ENCODE assay signal across 14 mouse cellular contexts in the genomic region with DNA sequence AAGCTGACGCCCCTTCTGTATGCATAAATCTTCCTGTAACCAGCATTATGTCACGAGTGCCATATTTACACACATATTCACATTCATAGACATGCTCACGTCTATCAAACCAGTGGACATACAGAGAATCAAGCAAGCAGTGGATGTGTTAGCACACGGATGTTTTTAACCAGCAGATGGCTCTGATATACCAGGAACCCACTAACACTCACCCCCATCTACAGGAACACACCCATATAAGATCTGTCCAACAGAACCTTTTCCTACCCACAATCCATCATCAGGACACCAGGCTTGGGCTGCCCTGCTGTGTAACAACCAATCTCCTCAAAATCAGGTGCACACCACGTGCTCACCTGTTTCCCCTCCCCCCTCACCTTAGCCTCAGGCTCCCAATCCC.
DNase-seq lines count a peak whose midpoint lies in the region; ATAC-seq lines count a peak whose summit lies in the region.
"Had no signal": no experiment of that assay in that cellular context is flagged by ENCODE, and none has a peak within 500 bp of the region (broad histone marks: within the 10 kb centered on the region; RNA-seq: fewer than 3 reads in every experiment).

No protein-coding gene starts in this region.

- H3K27me3 ChIP-seq in neural tube, embryonic 15.5 days (replicated peaks): no peaks in the 10 kb centered on the region
- H3K27me3 ChIP-seq: lung, embryonic 15.5 days had no signal

- 65% methylated on average over 5 of the region's 5 CpGs for WGBS in neural tube, embryonic 15.5 days

- H3K4me2 ChIP-seq in neural tube, embryonic 15.5 days: no peak overlapping the region
- H3K4me2 ChIP-seq: heart, embryonic 11.5 days; limb, embryonic 13.5 days; lung, embryonic 15.5 days had no signal

- no peak overlapping the region for H3K4me3 ChIP-seq in neural tube, embryonic 15.5 days (replicated peaks)
- H3K4me3 ChIP-seq: limb, embryonic 13.5 days; lung, embryonic 15.5 days had no signal

- no peaks in the 10 kb centered on the region for H3K36me3 ChIP-seq in neural tube, embryonic 15.5 days
- H3K36me3 ChIP-seq: limb, embryonic 13.5 days; lung, embryonic 15.5 days had no signal

- no peak overlapping the region for H3K9ac ChIP-seq in neural tube, embryonic 15.5 days (replicated peaks)
- H3K9ac ChIP-seq: limb, embryonic 13.5 days; lung, embryonic 15.5 days had no signal

- no peaks in the 10 kb centered on the region for H3K9me3 ChIP-seq in neural tube, embryonic 15.5 days (replicated peaks)
- H3K9me3 ChIP-seq: limb, embryonic 13.5 days; lung, embryonic 15.5 days had no signal

- peak; percentile 18 for DNase-seq in cerebellum, adult 9-11 months
- DNase-seq in cerebellum, postnatal 4 days (ENCODE audit: low spot score in 2 of 2): no peak
- peak; percentile 12 for DNase-seq in kidney, adult 11 months
- DNase-seq in kidney, adult 18-20 months: no peak
- DNase-seq in neural tube, embryonic 10.5 days (ENCODE audit: extremely low spot score, low spot score): no peak
- DNase-seq in testis, postnatal 14 days (ENCODE audit: low spot score): no peak
- DNase-seq in Muller cell, postnatal 12 days (ENCODE audit: inconsistent ontology term): no peak
- DNase-seq: heart, postnatal 4 days; kidney, postnatal 10 days; spleen, adult 18-20 months had no signal

- H3K27ac ChIP-seq in neural tube, embryonic 15.5 days (replicated peaks): no peak overlapping the region
- H3K27ac ChIP-seq: limb, embryonic 13.5 days; lung, embryonic 15.5 days had no signal

- peak; percentile 19; the same call in 1 of the 2 replicates for ATAC-seq in neural tube, embryonic 15.5 days (ENCODE audit: low FRiP score)

- peaks cover 22% of the 10 kb centered on the region for H3K4me1 ChIP-seq in neural tube, embryonic 15.5 days
- H3K4me1 ChIP-seq: lung, embryonic 15.5 days had no signal

Comparison
In these comparisons a context has a peak if more than half of its experiments do, and no peak if none do; other contexts are left out.
1. DNase-seq: peak in cerebellum, adult 9-11 months (single experiment) and kidney, adult 11 months (single experiment); none in cerebellum, postnatal 4 days (0 of 2), kidney, adult 18-20 months (single experiment), neural tube, embryonic 10.5 days (single experiment), testis, postnatal 14 days (single experiment) and Muller cell, postnatal 12 days (single experiment).